Mouse (Mus musculus) stomach, embryonic 14.5 days (tissue): ENCODE measurements around the gene Pgm5. TPM values are rescaled to one million over a fixed set of nuclear protein-coding genes. Genes with fewer than 3 reads are reported as not detected.
A peak's percentile ranks its signal among the peaks of the same experiment; 100 is the strongest.

ENCODE experiments used
- ATAC-seq: fragments of 200-750 bp; cut with Nextera tagmentation; 2 replicates; pipeline ENCODE4 v1.8.0; 2017; ENCODE audit warnings: low read depth, moderate TSS enrichment; ENCODE audit not compliant: insufficient number of reproducible peaks, insufficient read depth, low FRiP score
- H3K27ac ChIP-seq: fragments of 300-500 bp; sonication (generic); 2 replicates; pipeline ENCODE4 v1.5.1; 2014; ENCODE audit warnings: mild to moderate bottlenecking, low read length, moderate library complexity, mixed read lengths
- H3K27me3 ChIP-seq: fragments of 300-500 bp; sonication (generic); 2 replicates; pipeline ENCODE4 v1.6.1; 2014; ENCODE audit warnings: low read length, control low read depth, mixed read lengths; ENCODE audit not compliant: control insufficient read depth, insufficient read depth
- H3K36me3 ChIP-seq: fragments of 300-500 bp; sonication (generic); 2 replicates; pipeline ENCODE4 v1.6.1; 2014; ENCODE audit warnings: mild to moderate bottlenecking, control low read depth, low read length, moderate library complexity, mixed read lengths; ENCODE audit not compliant: control insufficient read depth, insufficient read depth
- H3K4me1 ChIP-seq: fragments of 300-500 bp; sonication (generic); 2 replicates; pipeline ENCODE4 v1.6.1; 2014; ENCODE audit warnings: low read length, control low read depth, mixed read lengths; ENCODE audit not compliant: control insufficient read depth, insufficient read depth
- H3K4me2 ChIP-seq: fragments of 300-500 bp; sonication (generic); replicated peaks from 2 replicates; pipeline ENCODE4 v1.6.1; 2014; ENCODE audit warnings: low read depth, low read length, control low read depth
- H3K4me3 ChIP-seq: fragments of 300-500 bp; sonication (generic); 2 replicates; pipeline ENCODE4 v1.5.1; 2014; ENCODE audit warnings: low read depth, low read length, control low read depth
- H3K9ac ChIP-seq: fragments of 300-500 bp; sonication (generic); replicated peaks from 2 replicates; pipeline ENCODE4 v1.6.1; 2014; ENCODE audit warnings: low read depth, mild to moderate bottlenecking, control low read depth, low read length, moderate library complexity, mixed read lengths
- H3K9me3 ChIP-seq: fragments of 300-500 bp; sonication (generic); 2 replicates; pipeline ENCODE4 v1.6.1; 2016; ENCODE audit warnings: low read depth, low read length, control low read depth; ENCODE audit not compliant: control insufficient read depth
- WGBS: fragments of 180-500 bp; shearing (Covaris S2); extraction: QIAGEN DNeasy Blood & Tissue Kit; methylation state at CpG from one replicate; pipeline ENCODE4 v1.1.7; 2014; 5-methylcytosine and 5-hydroxymethylcytosine counted together
- polyA plus RNA-seq: library from polyadenylated mRNA; unstranded; fragments of >200 nt; fragmentation: Nextera tagmentation; extraction: Ambion mirVana; gene quantifications from 2 replicates; pipeline ENCODE4 v1.2.1, GENCODE M21; 2014

The Pgm5 gene
- polyA plus RNA-seq, 1 experiment from 2014 or later: 20.3 TPM

DNA sequence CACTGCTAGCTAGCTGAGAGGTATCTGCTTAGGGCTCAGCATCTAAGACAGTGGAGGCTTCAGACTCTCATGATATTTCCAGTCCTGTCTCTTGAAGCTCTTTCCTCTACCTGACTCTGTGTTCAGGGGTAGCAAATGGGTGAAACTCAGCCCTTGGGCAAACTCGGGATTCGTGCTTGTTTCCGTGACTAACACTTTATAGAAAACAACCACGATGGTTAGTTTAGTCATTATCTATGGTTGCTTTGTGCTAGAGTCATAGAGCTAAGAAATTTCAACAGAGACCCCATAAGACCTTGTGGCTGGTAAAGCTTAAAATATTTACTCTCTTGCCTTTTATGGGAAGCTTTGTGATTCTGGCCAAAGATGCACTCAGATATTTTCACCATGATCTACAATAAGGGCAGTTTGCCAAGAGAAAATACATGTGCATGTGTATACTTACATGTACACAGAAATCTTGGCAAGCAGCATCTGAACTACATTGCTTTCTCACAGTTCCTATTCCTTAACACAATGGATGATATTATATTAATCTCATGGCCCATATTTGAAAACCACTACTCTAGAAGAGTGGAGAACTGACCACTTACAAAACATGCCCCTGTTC is 115.3 kb downstream of the Pgm5 start:
- H3K36me3 ChIP-seq: no peaks in the 10 kb centered on the region
- no peaks in the 10 kb centered on the region for H3K9me3 ChIP-seq
- H3K27me3 ChIP-seq: no peaks in the 10 kb centered on the region
- H3K4me3 ChIP-seq: no peak overlapping the region
- H3K4me2 ChIP-seq: no peak overlapping the region
- no peak overlapping the region for H3K9ac ChIP-seq
- ATAC-seq: no peak
- WGBS: 70% methylated on average over 4 of the region's 4 CpGs
- H3K4me1 ChIP-seq: 0 out of 2 replicates have a peak, but pooled peaks cover 3% of the 10 kb centered on the region
- H3K27ac ChIP-seq: peak overlapping the region; percentile 45; the same call in 1 of the 2 replicates

DNA sequence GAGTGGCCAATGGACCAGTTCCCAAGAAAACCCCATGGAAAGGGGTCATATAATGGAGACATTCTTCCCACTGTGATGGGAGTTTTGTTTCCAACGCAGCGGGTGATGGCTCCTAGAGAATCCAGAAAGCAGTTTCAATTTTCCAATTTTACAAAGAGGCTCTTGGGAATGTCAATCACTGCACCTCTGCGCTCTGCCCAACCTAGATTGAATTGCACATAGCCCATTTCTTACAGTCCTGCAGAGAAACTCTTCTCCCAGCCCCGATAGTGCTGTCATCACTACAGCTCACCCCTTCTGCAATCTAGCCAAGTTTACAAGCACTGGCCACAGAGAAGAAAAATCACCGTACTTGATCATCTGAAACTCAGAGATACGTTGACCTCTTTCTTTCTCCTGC is 119.0 kb downstream of the Pgm5 start:
- no peak overlapping the region for H3K27ac ChIP-seq
- H3K4me1 ChIP-seq: 0 out of 2 replicates have a peak, but pooled peaks cover 3% of the 10 kb centered on the region
- no peaks in the 10 kb centered on the region for H3K27me3 ChIP-seq
- WGBS: 77% methylated on average over 6 of the region's 6 CpGs
- no peak overlapping the region for H3K4me3 ChIP-seq
- H3K4me2 ChIP-seq: no peak overlapping the region
- no peak overlapping the region for H3K9ac ChIP-seq
- no peaks in the 10 kb centered on the region for H3K9me3 ChIP-seq
- ATAC-seq: no peak
- H3K36me3 ChIP-seq: no peaks in the 10 kb centered on the region

DNA sequence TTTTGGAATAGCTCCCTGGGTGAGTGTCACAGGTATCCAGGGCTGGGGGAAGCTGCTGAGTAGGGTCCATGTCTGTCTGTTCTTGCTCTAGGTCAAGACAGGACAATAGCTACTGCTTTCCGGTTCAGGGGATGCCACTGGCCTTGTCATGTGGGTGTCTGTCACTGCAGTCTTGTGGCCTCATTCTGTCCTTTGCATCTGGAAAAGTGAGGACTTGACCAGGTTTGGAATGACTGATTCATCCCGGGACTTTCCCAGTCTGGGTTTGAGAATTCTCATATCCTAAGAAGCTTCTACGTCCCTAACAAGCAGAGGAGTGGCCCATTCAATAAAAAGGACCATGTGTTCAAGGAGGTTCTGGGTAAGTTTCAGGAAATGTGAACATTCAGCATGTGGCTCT is 122.9 kb downstream of the Pgm5 start:
- no peaks in the 10 kb centered on the region for H3K27me3 ChIP-seq
- H3K4me2 ChIP-seq: no peak overlapping the region
- 82% methylated on average over 3 of the region's 3 CpGs for WGBS
- H3K36me3 ChIP-seq: no peaks in the 10 kb centered on the region
- no peak overlapping the region for H3K27ac ChIP-seq
- ATAC-seq: no peak
- H3K4me1 ChIP-seq: peaks cover 11% of the 10 kb centered on the region; the same call in 1 of the 2 replicates
- H3K9me3 ChIP-seq: no peaks in the 10 kb centered on the region
- H3K9ac ChIP-seq: no peak overlapping the region
- no peak overlapping the region for H3K4me3 ChIP-seq

DNA sequence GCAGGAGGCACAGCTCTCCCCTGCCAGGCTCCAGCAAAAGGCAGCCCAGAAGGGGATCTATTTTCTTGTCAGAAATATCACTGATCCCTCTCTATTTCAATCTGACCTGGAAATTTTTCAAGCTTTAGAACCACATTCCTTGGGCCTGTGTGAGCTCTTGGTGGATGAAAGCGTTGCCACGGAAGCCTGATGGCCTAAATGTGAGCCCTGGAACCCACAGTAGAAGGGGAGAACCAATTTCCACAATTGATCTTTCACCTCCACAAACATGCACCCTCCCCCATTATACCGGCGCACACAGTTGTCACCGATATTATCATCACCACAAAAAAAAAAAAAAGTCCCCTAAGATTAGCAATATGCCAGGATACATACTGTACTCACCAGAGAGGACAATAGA is 123.6 kb downstream of the Pgm5 start:
- no peaks in the 10 kb centered on the region for H3K9me3 ChIP-seq
- WGBS: 93% methylated on average over 5 of the region's 5 CpGs
- no peaks in the 10 kb centered on the region for H3K27me3 ChIP-seq
- H3K4me3 ChIP-seq: no peak overlapping the region
- no peak overlapping the region for H3K4me2 ChIP-seq
- H3K36me3 ChIP-seq: no peaks in the 10 kb centered on the region
- no peak for ATAC-seq
- H3K9ac ChIP-seq: no peak overlapping the region
- H3K4me1 ChIP-seq: peaks cover 11% of the 10 kb centered on the region; the same call in 1 of the 2 replicates
- no peak overlapping the region for H3K27ac ChIP-seq

DNA sequence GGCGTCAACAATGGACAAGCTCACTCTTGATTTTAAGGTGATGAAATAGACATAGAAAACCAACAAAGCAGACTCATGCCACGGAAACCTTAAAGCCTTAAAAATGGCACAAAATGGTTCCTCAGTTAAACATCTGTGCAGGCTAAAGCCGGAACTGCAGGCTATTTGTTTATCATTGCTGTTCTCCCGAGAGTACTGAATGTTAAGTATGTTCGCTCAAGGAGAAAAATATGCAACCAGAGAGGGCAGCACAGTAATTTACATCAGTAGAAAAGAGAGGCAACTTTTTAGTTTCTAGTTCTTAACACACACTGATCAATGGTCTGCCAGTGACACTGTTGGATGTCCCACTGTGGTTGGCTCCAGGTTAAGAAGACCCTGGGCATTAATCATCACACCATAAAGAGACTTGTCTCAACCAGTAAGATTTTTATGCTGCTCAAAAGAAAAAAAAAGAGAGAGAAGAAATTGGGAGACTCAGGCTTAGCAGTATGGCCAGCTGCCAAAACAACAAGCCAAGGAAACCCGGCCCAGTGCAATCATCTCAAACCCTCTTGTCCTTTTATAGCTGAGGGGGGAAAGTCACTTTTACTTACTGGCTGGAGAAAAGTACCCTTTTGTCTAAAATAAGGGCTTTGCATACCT is 126.0 kb downstream of the Pgm5 start:
- Histone ChIP-seq H3K27me3 (no peaks in the 10 kb centered on the region), H3K4me1 (peaks cover 11% of the 10 kb centered on the region; the same call in 1 of the 2 replicates), H3K9me3 (no peaks in the 10 kb centered on the region), H3K4me3 (no peak overlapping the region), H3K27ac (peak overlapping the region; percentile 44; the same call in 1 of the 2 replicates), H3K4me2 (no peak overlapping the region), H3K9ac (no peak overlapping the region), H3K36me3 (no peaks in the 10 kb centered on the region)
- 42% methylated on average over 6 of the region's 6 CpGs for WGBS
- no peak for ATAC-seq

DNA sequence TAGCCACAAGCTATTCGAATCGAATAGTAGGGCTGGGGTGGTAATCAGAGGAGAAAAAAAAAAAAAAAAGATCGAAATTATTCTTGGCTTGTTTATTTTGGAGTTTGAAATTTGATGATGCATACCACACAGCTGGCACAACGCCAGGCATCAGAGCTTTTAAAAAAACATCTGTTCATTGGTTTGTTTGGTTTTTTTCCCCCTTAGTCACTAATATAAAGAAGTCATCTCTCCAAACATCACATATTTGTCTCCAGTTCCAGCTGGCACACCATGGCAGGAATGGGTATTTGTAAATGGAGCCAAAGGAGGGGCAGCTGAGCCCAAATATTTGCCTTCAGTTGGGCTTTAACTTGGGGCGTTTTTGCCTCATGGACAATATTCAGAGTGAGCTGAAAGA is 131.0 kb downstream of the Pgm5 start:
- Histone ChIP-seq H3K4me2 (no peak overlapping the region), H3K36me3 (peaks cover 5% of the 10 kb centered on the region; the same call in 1 of the 2 replicates), H3K4me1 (peaks cover 11% of the 10 kb centered on the region; the same call in 1 of the 2 replicates), H3K27me3 (no peaks in the 10 kb centered on the region), H3K27ac (no peak overlapping the region), H3K9me3 (no peaks in the 10 kb centered on the region), H3K9ac (no peak overlapping the region), H3K4me3 (no peak overlapping the region)
- no peak for ATAC-seq
- 42% methylated on average over 5 of the region's 5 CpGs for WGBS

DNA sequence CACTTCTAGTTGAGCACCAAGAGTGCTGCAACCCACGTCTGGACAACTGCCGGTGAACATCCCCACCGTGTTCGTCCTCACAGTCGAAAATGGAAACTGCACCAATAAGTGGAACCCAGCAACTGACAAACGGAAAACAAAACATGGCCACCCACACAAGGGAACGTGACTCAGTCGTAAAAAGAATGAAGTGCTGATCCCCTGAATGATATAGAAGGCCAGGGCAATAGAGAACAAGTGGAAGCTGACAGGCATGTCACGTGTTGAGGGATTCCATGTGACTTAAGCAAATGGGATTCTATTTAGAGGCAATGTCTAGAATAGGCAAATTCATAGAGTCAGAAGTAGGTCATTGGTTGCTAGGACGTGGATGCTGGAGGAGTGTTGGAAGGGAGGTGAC is 137.3 kb downstream of the Pgm5 start:
- Histone ChIP-seq H3K27ac (no peak overlapping the region), H3K27me3 (no peaks in the 10 kb centered on the region), H3K9ac (no peak overlapping the region), H3K4me3 (no peak overlapping the region), H3K4me2 (no peak overlapping the region), H3K36me3 (peaks cover 5% of the 10 kb centered on the region; the same call in 1 of the 2 replicates), H3K9me3 (no peaks in the 10 kb centered on the region), H3K4me1 (no peaks in the 10 kb centered on the region)
- 86% methylated on average over 10 of the region's 10 CpGs for WGBS
- no peak for ATAC-seq

DNA sequence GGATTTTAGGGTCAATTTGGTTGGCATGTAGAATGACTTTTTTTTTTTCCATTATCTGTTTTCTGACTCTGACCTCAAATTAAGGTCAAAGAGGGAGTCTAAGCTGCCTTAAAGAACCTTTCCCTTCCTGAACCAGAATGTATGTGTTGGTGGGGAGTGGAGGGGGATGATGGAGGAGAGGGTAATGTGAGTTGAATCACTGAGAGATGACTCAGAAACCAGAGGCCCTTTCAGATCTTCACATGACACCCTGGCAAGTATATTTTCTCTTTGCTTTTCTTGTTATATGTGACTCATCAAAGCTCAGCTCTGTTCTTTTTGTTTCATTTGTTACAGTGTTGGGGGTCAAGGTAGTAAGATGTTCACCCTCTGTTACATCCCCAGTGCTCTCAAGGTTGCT is 141.2 kb downstream of the Pgm5 start:
- no peaks in the 10 kb centered on the region for H3K27me3 ChIP-seq
- H3K4me2 ChIP-seq: no peak overlapping the region
- no peak overlapping the region for H3K27ac ChIP-seq
- no peaks in the 10 kb centered on the region for H3K4me1 ChIP-seq
- no peak overlapping the region for H3K9ac ChIP-seq
- no peak for ATAC-seq
- no peaks in the 10 kb centered on the region for H3K9me3 ChIP-seq
- no peak overlapping the region for H3K4me3 ChIP-seq
- no peaks in the 10 kb centered on the region for H3K36me3 ChIP-seq
